Mouse (Mus musculus): ENCODE results near the gene Lasp1. TPM values are rescaled to one million over a fixed set of nuclear protein-coding genes. Genes with fewer than 3 reads are reported as not detected.

The Lasp1 gene
- polyA plus RNA-seq, 1 experiment from 2014 or later: 88.6 TPM

DNA sequence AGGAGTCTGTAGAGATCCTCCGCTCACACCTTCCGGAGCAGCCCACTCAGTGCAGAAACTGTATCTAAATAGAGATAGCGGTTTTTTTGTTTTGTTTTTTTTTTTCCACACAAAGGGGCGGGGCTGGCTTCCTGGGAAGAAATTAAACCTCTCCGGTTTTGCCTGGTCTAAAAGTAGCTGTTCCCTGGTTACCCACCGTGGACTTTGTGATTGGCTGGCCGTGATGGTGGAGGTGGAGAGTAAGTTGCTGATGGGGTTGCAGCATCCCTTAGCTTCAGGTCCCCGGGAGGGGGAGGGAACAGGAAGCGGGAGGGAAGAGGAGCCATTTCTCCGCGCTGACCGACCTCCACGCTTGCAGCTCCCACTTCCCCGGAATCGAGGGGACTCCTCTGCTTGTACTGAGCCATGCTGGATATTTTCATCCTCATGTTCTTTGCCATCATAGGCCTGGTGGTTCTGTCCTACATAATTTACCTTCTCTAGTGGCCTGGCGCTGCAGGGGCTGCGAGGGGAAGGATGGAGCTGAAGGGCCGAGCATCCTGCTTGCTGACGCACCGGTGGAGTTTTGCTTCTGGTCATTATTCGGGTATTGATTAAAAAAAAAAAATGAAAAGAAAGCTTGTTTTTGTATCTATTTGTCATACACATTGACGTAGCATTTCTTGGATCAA, 42.3 kb downstream of the Lasp1 start:
- H3K4me2 ChIP-seq (ENCODE audit: low read depth, low read length): peak overlapping the region; percentile 57
- peak overlapping the region; percentile 42 for H3K4me3 ChIP-seq (ENCODE audit: low read depth, low read length)
- WGBS: 2% methylated on average over 21 of the region's 22 CpGs
- H3K27ac ChIP-seq (replicated peaks; ENCODE audit: low read depth, low read length): peak overlapping the region; percentile 82
- ATAC-seq (ENCODE audit: low read depth) (peak; percentile 93), DNase-seq (ENCODE audit: low spot score) (peak; percentile 95)
- H3K27me3 ChIP-seq (replicated peaks; ENCODE audit: control insufficient read depth, insufficient read depth, low read length): no peaks in the 10 kb centered on the region
- H3K9me3 ChIP-seq (ENCODE audit: control insufficient read depth, low read length): no peaks in the 10 kb centered on the region
- peaks cover 7% of the 10 kb centered on the region for H3K4me1 ChIP-seq (ENCODE audit: control insufficient read depth, insufficient read depth, low read length)
- H3K36me3 ChIP-seq (ENCODE audit: control insufficient read depth, insufficient read depth, low read length): peaks cover 22% of the 10 kb centered on the region
- peak overlapping the region; percentile 67 for H3K9ac ChIP-seq (ENCODE audit: low read depth, low read length)

GRCm38 (mm10) chr11:97842001-97842400, 43.2 kb downstream of the Lasp1 start:
- ATAC-seq (ENCODE audit: low read depth) (no peak), DNase-seq (ENCODE audit: low spot score) (no peak)
- H3K4me2 ChIP-seq (ENCODE audit: low read depth, low read length): peak overlapping the region; percentile 57
- 45% methylated on average over 4 of the region's 4 CpGs for WGBS
- H3K27ac ChIP-seq (replicated peaks; ENCODE audit: low read depth, low read length): peak overlapping the region; percentile 33; the same call in 1 of the 2 replicates
- 0 out of 2 replicates have a peak overlapping the region, but pooled peaks have one; percentile 20 for H3K9ac ChIP-seq (ENCODE audit: low read depth, low read length)
- peak overlapping the region; percentile 42; the same call in 1 of the 2 replicates for H3K4me3 ChIP-seq (ENCODE audit: low read depth, low read length)
- no peaks in the 10 kb centered on the region for H3K27me3 ChIP-seq (replicated peaks; ENCODE audit: control insufficient read depth, insufficient read depth, low read length)
- H3K36me3 ChIP-seq (ENCODE audit: control insufficient read depth, insufficient read depth, low read length): peaks cover 14% of the 10 kb centered on the region
- H3K4me1 ChIP-seq (ENCODE audit: control insufficient read depth, insufficient read depth, low read length): peaks cover 7% of the 10 kb centered on the region
- no peaks in the 10 kb centered on the region for H3K9me3 ChIP-seq (ENCODE audit: control insufficient read depth, low read length)

GRCm38 (mm10) chr11:97850367-97850766, 51.6 kb downstream of the Lasp1 start:
- H3K27ac ChIP-seq (replicated peaks; ENCODE audit: low read depth, low read length): no peak overlapping the region
- H3K36me3 ChIP-seq (ENCODE audit: control insufficient read depth, insufficient read depth, low read length): no peaks in the 10 kb centered on the region
- no peaks in the 10 kb centered on the region for H3K4me1 ChIP-seq (ENCODE audit: control insufficient read depth, insufficient read depth, low read length)
- H3K27me3 ChIP-seq (replicated peaks; ENCODE audit: control insufficient read depth, insufficient read depth, low read length): no peaks in the 10 kb centered on the region
- no peak overlapping the region for H3K9ac ChIP-seq (ENCODE audit: low read depth, low read length)
- no peaks in the 10 kb centered on the region for H3K9me3 ChIP-seq (ENCODE audit: control insufficient read depth, low read length)
- H3K4me3 ChIP-seq (ENCODE audit: low read depth, low read length): no peak overlapping the region
- H3K4me2 ChIP-seq (ENCODE audit: low read depth, low read length): no peak overlapping the region
- 63% methylated on average over 6 of the region's 6 CpGs for WGBS
- DNase-seq (ENCODE audit: low spot score): no peak
- no peak for ATAC-seq (ENCODE audit: low read depth)

DNA sequence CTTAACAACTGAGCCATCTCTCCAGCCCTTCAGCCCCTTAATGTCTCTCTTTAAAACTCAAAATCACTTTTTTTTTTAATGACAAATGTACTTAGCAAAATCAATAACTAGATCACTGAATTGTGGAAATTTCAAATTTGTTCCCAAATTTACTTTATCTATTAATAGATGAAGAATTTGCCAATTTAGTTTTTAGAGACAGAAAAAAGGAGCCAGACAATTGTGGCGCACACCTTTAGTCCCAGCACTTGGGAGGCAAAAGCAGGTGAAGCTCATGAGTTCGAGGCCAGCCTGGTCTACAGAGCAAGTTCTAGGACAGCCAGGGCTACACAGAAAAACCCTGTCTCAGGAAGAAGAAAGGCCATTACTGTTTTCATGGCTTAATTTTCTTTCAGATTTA, 52.8 kb downstream of the Lasp1 start:
- no peak for ATAC-seq (ENCODE audit: low read depth)
- whole genome bisulfite sequencing: 93% methylated on average over 2 of the region's 2 CpGs
- Histone ChIP-seq H3K4me1 (ENCODE audit: control insufficient read depth, insufficient read depth, low read length) (no peaks in the 10 kb centered on the region), H3K27ac (replicated peaks; ENCODE audit: low read depth, low read length) (no peak overlapping the region), H3K4me2 (ENCODE audit: low read depth, low read length) (no peak overlapping the region), H3K4me3 (ENCODE audit: low read depth, low read length) (no peak overlapping the region), H3K9ac (ENCODE audit: low read depth, low read length) (no peak overlapping the region), H3K27me3 (replicated peaks; ENCODE audit: control insufficient read depth, insufficient read depth, low read length) (no peaks in the 10 kb centered on the region), H3K9me3 (ENCODE audit: control insufficient read depth, low read length) (no peaks in the 10 kb centered on the region), H3K36me3 (ENCODE audit: control insufficient read depth, insufficient read depth, low read length) (no peaks in the 10 kb centered on the region)
- no peak for DNase-seq (ENCODE audit: low spot score)

DNA sequence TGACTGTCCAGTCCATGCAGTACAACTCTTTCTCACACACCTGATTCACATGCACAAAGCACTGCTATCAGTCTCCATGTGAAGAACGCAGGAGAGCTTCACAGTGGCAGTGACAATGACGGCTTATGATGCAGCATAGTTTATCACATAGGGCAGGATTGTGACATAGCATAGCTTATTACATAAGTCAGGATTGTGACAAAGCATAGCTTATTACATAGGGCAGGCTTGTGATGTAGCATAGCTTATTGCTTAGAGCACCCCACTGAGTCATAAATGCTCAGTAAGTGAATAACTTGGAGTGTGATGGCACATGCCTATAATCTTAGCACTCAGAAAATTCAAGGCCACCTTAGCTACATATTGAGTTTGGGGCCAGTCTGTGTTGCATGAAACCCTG, 56.7 kb downstream of the Lasp1 start:
- no peak overlapping the region for H3K4me2 ChIP-seq (ENCODE audit: low read depth, low read length)
- no peaks in the 10 kb centered on the region for H3K36me3 ChIP-seq (ENCODE audit: control insufficient read depth, insufficient read depth, low read length)
- no peaks in the 10 kb centered on the region for H3K4me1 ChIP-seq (ENCODE audit: control insufficient read depth, insufficient read depth, low read length)
- no peaks in the 10 kb centered on the region for H3K27me3 ChIP-seq (replicated peaks; ENCODE audit: control insufficient read depth, insufficient read depth, low read length)
- ATAC-seq (ENCODE audit: low read depth) (no peak), DNase-seq (ENCODE audit: low spot score) (no peak)
- no peaks in the 10 kb centered on the region for H3K9me3 ChIP-seq (ENCODE audit: control insufficient read depth, low read length)
- 87% methylated on average over 2 of the region's 2 CpGs for WGBS
- no peak overlapping the region for H3K27ac ChIP-seq (replicated peaks; ENCODE audit: low read depth, low read length)
- no peak overlapping the region for H3K9ac ChIP-seq (ENCODE audit: low read depth, low read length)
- no peak overlapping the region for H3K4me3 ChIP-seq (ENCODE audit: low read depth, low read length)

DNA sequence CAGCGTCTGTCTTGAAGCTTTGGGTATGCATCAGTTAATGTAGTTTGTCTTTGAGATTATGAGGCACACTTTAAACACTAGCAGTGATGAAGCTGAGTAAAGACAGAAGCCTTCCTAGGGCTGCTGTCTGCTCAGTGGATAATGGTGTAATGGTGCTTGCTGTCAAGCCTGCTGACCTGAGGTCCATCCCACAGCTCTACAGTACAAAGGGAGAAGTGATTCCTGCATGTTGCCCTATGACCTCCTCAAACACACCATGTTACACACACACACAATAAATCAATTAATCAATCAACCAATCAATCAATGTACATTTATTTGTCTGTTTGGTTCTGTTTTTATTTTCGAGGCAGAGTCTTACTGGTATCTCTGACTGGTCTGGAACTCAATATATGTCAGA, 63.3 kb downstream of the Lasp1 start:
- ATAC-seq (ENCODE audit: low read depth): no peak
- Histone ChIP-seq H3K4me3 (ENCODE audit: low read depth, low read length) (no peak overlapping the region), H3K4me1 (ENCODE audit: control insufficient read depth, insufficient read depth, low read length) (no peaks in the 10 kb centered on the region), H3K36me3 (ENCODE audit: control insufficient read depth, insufficient read depth, low read length) (no peaks in the 10 kb centered on the region), H3K27me3 (replicated peaks; ENCODE audit: control insufficient read depth, insufficient read depth, low read length) (no peaks in the 10 kb centered on the region), H3K27ac (replicated peaks; ENCODE audit: low read depth, low read length) (no peak overlapping the region), H3K4me2 (ENCODE audit: low read depth, low read length) (no peak overlapping the region), H3K9ac (ENCODE audit: low read depth, low read length) (no peak overlapping the region), H3K9me3 (ENCODE audit: control insufficient read depth, low read length) (no peaks in the 10 kb centered on the region)
- DNase-seq (ENCODE audit: low spot score): no peak
- WGBS: 63% methylated on average over 2 of the region's 2 CpGs

GRCm38 (mm10) chr11:97865421-97865820, 66.6 kb downstream of the Lasp1 start:
- 83% methylated on average over 5 of the region's 5 CpGs for WGBS
- DNase-seq (ENCODE audit: low spot score) (no peak), ATAC-seq (ENCODE audit: low read depth) (no peak)
- Histone ChIP-seq H3K9ac (ENCODE audit: low read depth, low read length) (no peak overlapping the region), H3K4me2 (ENCODE audit: low read depth, low read length) (no peak overlapping the region), H3K27me3 (replicated peaks; ENCODE audit: control insufficient read depth, insufficient read depth, low read length) (no peaks in the 10 kb centered on the region), H3K4me1 (ENCODE audit: control insufficient read depth, insufficient read depth, low read length) (no peaks in the 10 kb centered on the region), H3K9me3 (ENCODE audit: control insufficient read depth, low read length) (no peaks in the 10 kb centered on the region), H3K4me3 (ENCODE audit: low read depth, low read length) (no peak overlapping the region), H3K27ac (replicated peaks; ENCODE audit: low read depth, low read length) (no peak overlapping the region), H3K36me3 (ENCODE audit: control insufficient read depth, insufficient read depth, low read length) (no peaks in the 10 kb centered on the region)

GRCm38 (mm10) chr11:97866091-97866888, 67.5 kb downstream of the Lasp1 start:
- H3K27me3 ChIP-seq (replicated peaks; ENCODE audit: control insufficient read depth, insufficient read depth, low read length): no peaks in the 10 kb centered on the region
- ATAC-seq (ENCODE audit: low read depth): no peak
- no peaks in the 10 kb centered on the region for H3K36me3 ChIP-seq (ENCODE audit: control insufficient read depth, insufficient read depth, low read length)
- H3K9ac ChIP-seq (ENCODE audit: low read depth, low read length): no peak overlapping the region
- 84% methylated on average over 3 of the region's 3 CpGs for WGBS
- H3K4me2 ChIP-seq (ENCODE audit: low read depth, low read length): no peak overlapping the region
- H3K9me3 ChIP-seq (ENCODE audit: control insufficient read depth, low read length): no peaks in the 10 kb centered on the region
- no peak overlapping the region for H3K27ac ChIP-seq (replicated peaks; ENCODE audit: low read depth, low read length)
- H3K4me1 ChIP-seq (ENCODE audit: control insufficient read depth, insufficient read depth, low read length): no peaks in the 10 kb centered on the region
- no peak overlapping the region for H3K4me3 ChIP-seq (ENCODE audit: low read depth, low read length)
- no peak for DNase-seq (ENCODE audit: low spot score)

All from embryonic facial prominence, embryonic 14.5 days (tissue).